Mouse (Mus musculus): ENCODE data around the gene Tigd2. TPM values are rescaled to one million over a fixed set of nuclear protein-coding genes. Genes with fewer than 3 reads are reported as not detected.

Gene Tigd2
- total RNA-seq (2021) (10 to 100 TPM in 1 of 2 experiments, 1 to 10 TPM in 1; 9.6 to 13.6 TPM), polyA plus RNA-seq (2012; rRNA removed) (2.2 and 3.8 TPM in 2 replicates)
- long read RNA-seq, transcript Tigd2-201 (2 exons, 3,007 nt), result major isoform, 7 of 10 reads
- long read RNA-seq, partial matches to known transcripts, result 0 of 10 reads
- long read RNA-seq, other reads (novel, unspliced or antisense), result 3 of 10 reads

DNA sequence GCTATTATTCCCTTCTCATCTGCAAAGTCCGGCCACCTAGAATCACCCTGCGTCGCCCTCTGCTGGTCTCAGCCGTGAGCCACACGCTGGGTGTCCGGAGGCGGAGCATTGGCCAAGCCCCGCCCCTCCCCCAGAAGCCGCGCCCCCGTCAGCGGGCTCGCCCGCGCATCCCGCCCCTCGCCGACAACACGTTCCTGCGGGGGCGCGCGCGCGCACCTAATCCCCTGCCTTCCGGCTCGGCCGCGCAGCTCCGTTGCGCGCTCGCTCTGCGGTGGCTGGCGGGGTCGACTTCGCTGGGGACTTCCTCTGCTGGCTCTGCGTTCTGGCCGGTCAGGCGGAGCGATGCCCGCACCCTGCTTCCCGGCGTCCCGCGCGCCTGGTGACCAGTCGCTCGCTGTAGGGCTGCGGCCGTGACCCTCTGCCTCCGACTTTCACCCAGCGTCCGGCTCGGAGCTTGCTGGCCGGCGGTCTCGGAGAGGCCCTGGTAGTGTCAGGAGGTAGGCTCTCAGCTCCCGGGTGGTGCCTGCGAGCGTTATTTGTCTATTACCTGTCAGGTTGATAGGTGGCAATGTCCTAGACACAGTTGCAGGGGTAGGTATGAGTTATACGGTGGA, at the start of gene Tigd2:
Gene Tigd2 (plus strand): TSS at position 186 of the 614 bp plus-strand sequence.
- peak within 1 kb of the TSS; percentile 83 for H3K9ac ChIP-seq (ENCODE audit: low read depth, low read length)
- peaks cover 2% of the 10 kb centered on the region for H3K4me1 ChIP-seq (ENCODE audit: control insufficient read depth, insufficient read depth, low read length)
- no peaks in the 10 kb centered on the region for H3K79me2 ChIP-seq (replicated peaks; ENCODE audit: control insufficient read depth, insufficient read depth, low read length)
- no peaks in the 10 kb centered on the region for H3K27me3 ChIP-seq (ENCODE audit: control insufficient read depth, insufficient read depth, low read length)
- no peaks in the 10 kb centered on the region for H3K36me3 ChIP-seq (ENCODE audit: control insufficient read depth, insufficient read depth, low read length)
- peak within 1 kb of the TSS; percentile 90 for H3K27ac ChIP-seq
- no peak; the same call in 1 of the 2 replicates for TF ChIP-seq CTCF (IDR thresholded peaks at IDR 0.05)
- peak; percentile 80 for TF ChIP-seq POLR2A (IDR thresholded peaks at IDR 0.05; ENCODE audit: insufficient read depth, low read depth, low read length)
- 0 out of 2 replicates have a peak, but pooled peaks have one; percentile 19 for TF ChIP-seq EP300 (IDR thresholded peaks at IDR 0.05; ENCODE audit: insufficient read depth, low read depth, low read length)
- intact Hi-C loops (cut with DNase I), result no loop called here
- WGBS, result under 1% methylated on average over 62 of the region's 62 CpGs
- DNase-seq, result peak; percentile 94 to 95
- peak within 1 kb of the TSS; percentile 100 for H3K4me3 ChIP-seq

DNA sequence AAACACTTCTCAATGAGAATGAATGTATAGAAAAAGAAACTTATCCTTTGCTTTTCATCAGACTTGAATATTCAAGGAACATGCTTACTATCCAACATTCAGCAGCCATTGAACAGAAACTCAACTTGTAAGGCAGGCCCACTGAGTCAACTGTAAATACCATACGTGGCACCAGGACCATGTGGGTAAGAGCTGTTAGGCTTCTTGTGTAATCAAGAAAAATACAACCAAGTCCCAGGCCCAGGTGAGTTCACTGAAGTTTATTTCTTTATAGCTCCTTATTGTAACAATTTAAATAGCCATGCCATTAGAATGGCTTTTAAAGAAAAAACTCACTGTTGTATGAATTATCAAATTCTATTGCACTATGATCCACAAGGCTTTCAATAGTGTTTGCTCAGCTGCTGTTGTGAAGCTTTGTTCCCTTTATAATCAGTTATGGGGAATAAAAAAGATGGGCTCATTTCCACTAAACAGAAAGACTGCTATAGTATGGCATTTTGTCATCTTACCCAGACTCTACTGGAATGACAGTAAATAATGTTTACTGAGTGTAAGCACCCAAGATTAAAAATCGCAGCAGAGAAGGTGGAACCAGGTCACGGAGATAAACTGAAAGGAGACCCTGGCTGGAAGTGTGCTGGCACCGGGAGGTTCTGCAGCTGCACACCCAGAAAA, 46.7 kb upstream of the Tigd2 start:
- Histone ChIP-seq H3K4me3 (no peak overlapping the region), H3K79me2 (replicated peaks; ENCODE audit: control insufficient read depth, insufficient read depth, low read length) (no peaks in the 10 kb centered on the region), H3K9ac (ENCODE audit: low read depth, low read length) (no peak overlapping the region), H3K27me3 (ENCODE audit: control insufficient read depth, insufficient read depth, low read length) (no peaks in the 10 kb centered on the region), H3K4me1 (ENCODE audit: control insufficient read depth, insufficient read depth, low read length) (no peaks in the 10 kb centered on the region), H3K27ac (no peak overlapping the region), H3K36me3 (ENCODE audit: control insufficient read depth, insufficient read depth, low read length) (no peaks in the 10 kb centered on the region)
- no peak for DNase-seq
- WGBS, result 74% methylated on average over 4 of the region's 4 CpGs
- intact Hi-C loops (cut with DNase I), result no loop called here
- TF ChIP-seq POLR2A (IDR thresholded peaks at IDR 0.05; ENCODE audit: insufficient read depth, low read depth, low read length), result no peak
- TF ChIP-seq EP300 (IDR thresholded peaks at IDR 0.05; ENCODE audit: insufficient read depth, low read depth, low read length), result no peak
- no peak for TF ChIP-seq CTCF (IDR thresholded peaks at IDR 0.05)

DNA sequence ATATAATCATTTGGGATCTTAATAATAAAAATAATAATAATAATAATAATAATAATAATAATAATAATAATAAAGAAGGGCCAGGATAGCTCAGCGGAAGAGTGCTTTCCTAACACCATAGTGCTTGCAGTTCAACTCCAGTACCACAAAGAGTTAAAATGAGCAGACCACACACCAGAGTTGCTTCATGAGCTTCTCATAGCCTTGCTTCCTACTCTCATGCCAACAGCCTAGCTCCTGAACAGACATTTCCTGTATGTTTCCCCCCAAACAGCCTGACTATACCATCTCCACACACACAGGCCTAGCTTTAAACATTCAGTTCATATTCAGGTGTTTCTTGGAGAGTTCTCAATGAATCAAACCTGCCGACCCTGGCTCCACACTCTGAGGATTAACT, 45.8 kb upstream of the Tigd2 start:
- H3K36me3 ChIP-seq (ENCODE audit: control insufficient read depth, insufficient read depth, low read length), result no peaks in the 10 kb centered on the region
- no peak for DNase-seq
- no peaks in the 10 kb centered on the region for H3K27me3 ChIP-seq (ENCODE audit: control insufficient read depth, insufficient read depth, low read length)
- H3K9ac ChIP-seq (ENCODE audit: low read depth, low read length), result no peak overlapping the region
- 81% methylated on average over 2 of the region's 2 CpGs for WGBS
- no peak overlapping the region for H3K27ac ChIP-seq
- no peaks in the 10 kb centered on the region for H3K4me1 ChIP-seq (ENCODE audit: control insufficient read depth, insufficient read depth, low read length)
- H3K4me3 ChIP-seq, result no peak overlapping the region
- intact Hi-C loops (cut with DNase I), result no loop called here
- H3K79me2 ChIP-seq (replicated peaks; ENCODE audit: control insufficient read depth, insufficient read depth, low read length), result no peaks in the 10 kb centered on the region
- TF ChIP-seq CTCF (IDR thresholded peaks at IDR 0.05) (no peak), POLR2A (IDR thresholded peaks at IDR 0.05; ENCODE audit: insufficient read depth, low read depth, low read length) (no peak)

- Histone ChIP-seq H3K79me2 (replicated peaks; ENCODE audit: control insufficient read depth, insufficient read depth, low read length) (no peaks in the 10 kb centered on the region), H3K27ac (no peak overlapping the region), H3K36me3 (ENCODE audit: control insufficient read depth, insufficient read depth, low read length) (no peaks in the 10 kb centered on the region), H3K4me3 (no peak overlapping the region), H3K4me1 (ENCODE audit: control insufficient read depth, insufficient read depth, low read length) (no peaks in the 10 kb centered on the region), H3K27me3 (ENCODE audit: control insufficient read depth, insufficient read depth, low read length) (no peaks in the 10 kb centered on the region), H3K9ac (ENCODE audit: low read depth, low read length) (no peak overlapping the region)
- intact Hi-C loops (cut with DNase I), result no loop called here
- TF ChIP-seq EP300 (IDR thresholded peaks at IDR 0.05; ENCODE audit: insufficient read depth, low read depth, low read length), result no peak
- DNase-seq, result no peak
- 73% methylated on average over 3 of the region's 3 CpGs for WGBS
Measured at GRCm38 (mm10) chr6:59163407-59163806, 45.3 kb upstream of the Tigd2 start.

DNA sequence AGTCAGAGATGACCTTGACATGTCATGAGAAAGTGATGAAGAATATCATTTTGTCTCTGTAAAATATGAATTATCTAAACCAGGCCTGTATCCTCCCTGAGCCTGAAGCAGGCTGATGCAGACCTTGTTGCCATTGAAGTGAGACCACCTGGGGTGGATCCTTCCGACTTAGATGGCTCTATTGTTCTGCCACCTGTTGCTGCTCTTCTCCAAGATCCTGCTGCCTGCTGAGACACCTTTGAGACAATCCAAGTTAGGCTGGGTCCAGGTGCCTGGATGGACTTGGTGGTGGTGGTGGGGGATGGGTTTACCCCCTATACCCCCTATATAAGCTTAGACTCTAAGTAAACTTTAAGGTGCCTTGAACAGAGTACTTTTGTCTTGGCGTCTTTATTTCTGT, 39.7 kb upstream of the Tigd2 start:
- no peak overlapping the region for H3K4me3 ChIP-seq
- H3K9ac ChIP-seq (ENCODE audit: low read depth, low read length), result no peak overlapping the region
- H3K27ac ChIP-seq, result no peak overlapping the region
- H3K79me2 ChIP-seq (replicated peaks; ENCODE audit: control insufficient read depth, insufficient read depth, low read length), result no peaks in the 10 kb centered on the region
- no peaks in the 10 kb centered on the region for H3K4me1 ChIP-seq (ENCODE audit: control insufficient read depth, insufficient read depth, low read length)
- TF ChIP-seq POLR2A (IDR thresholded peaks at IDR 0.05; ENCODE audit: insufficient read depth, low read depth, low read length), result no peak
- no peak for TF ChIP-seq EP300 (IDR thresholded peaks at IDR 0.05; ENCODE audit: insufficient read depth, low read depth, low read length)
- no peak for DNase-seq
- intact Hi-C loops (cut with DNase I), result no loop called here
- 38% methylated on average over 2 of the region's 2 CpGs for WGBS
- no peaks in the 10 kb centered on the region for H3K36me3 ChIP-seq (ENCODE audit: control insufficient read depth, insufficient read depth, low read length)
- H3K27me3 ChIP-seq (ENCODE audit: control insufficient read depth, insufficient read depth, low read length), result no peaks in the 10 kb centered on the region

GRCm38 (mm10) chr6:59171230-59171629, 37.4 kb upstream of the Tigd2 start:
- DNase-seq, result no peak
- Histone ChIP-seq H3K4me1 (ENCODE audit: control insufficient read depth, insufficient read depth, low read length) (no peaks in the 10 kb centered on the region), H3K27ac (no peak overlapping the region), H3K9ac (ENCODE audit: low read depth, low read length) (no peak overlapping the region), H3K27me3 (ENCODE audit: control insufficient read depth, insufficient read depth, low read length) (no peaks in the 10 kb centered on the region), H3K4me3 (no peak overlapping the region), H3K36me3 (ENCODE audit: control insufficient read depth, insufficient read depth, low read length) (no peaks in the 10 kb centered on the region), H3K79me2 (replicated peaks; ENCODE audit: control insufficient read depth, insufficient read depth, low read length) (no peaks in the 10 kb centered on the region)
- 30% methylated on average over 3 of the region's 3 CpGs for WGBS
- intact Hi-C loops (cut with DNase I), result no loop called here
- no peak for TF ChIP-seq CTCF (IDR thresholded peaks at IDR 0.05)
- TF ChIP-seq POLR2A (IDR thresholded peaks at IDR 0.05; ENCODE audit: insufficient read depth, low read depth, low read length), result no peak
- TF ChIP-seq EP300 (IDR thresholded peaks at IDR 0.05; ENCODE audit: insufficient read depth, low read depth, low read length), result no peak
